ENCODE assay signal across 28 mouse cellular contexts in genomic region chr5:133078390-133078789, GRCm38 (mm10).
DNase-seq lines count a peak whose midpoint lies in the region; ATAC-seq and TF ChIP-seq lines count a peak whose summit lies in the region.
"Had no signal": no experiment of that assay in that cellular context is flagged by ENCODE, and none has a peak within 500 bp of the region (broad histone marks: within the 10 kb centered on the region; RNA-seq: fewer than 3 reads in every experiment).

No protein-coding gene starts in this region.

- no peak for TF ChIP-seq CTCF in midbrain, postnatal 0 days (IDR thresholded peaks at IDR 0.05)

- no peak overlapping the region for H3K4me2 ChIP-seq in midbrain, postnatal 0 days (ENCODE audit: low read depth, low read length, poor library complexity, severe bottlenecking)
- no peak overlapping the region for H3K4me2 ChIP-seq in midbrain, embryonic 11.5 days
- H3K4me2 ChIP-seq in limb, embryonic 14.5 days (replicated peaks; ENCODE audit: low read depth, low read length, severe bottlenecking), result no peak overlapping the region
- H3K4me2 ChIP-seq: embryonic facial prominence, embryonic 13.5 days; forebrain, embryonic 12.5 days; forebrain, embryonic 15.5 days; heart, embryonic 13.5 days; hindbrain, embryonic 12.5 days; hindbrain, embryonic 15.5 days had no signal

- H3K27me3 ChIP-seq in midbrain, postnatal 0 days (ENCODE audit: insufficient read depth, low read length), result no peaks in the 10 kb centered on the region
- H3K27me3 ChIP-seq in midbrain, embryonic 11.5 days (ENCODE audit: control insufficient read depth, insufficient read depth, low read length), result no peaks in the 10 kb centered on the region
- no peaks in the 10 kb centered on the region for H3K27me3 ChIP-seq in limb, embryonic 14.5 days (ENCODE audit: control insufficient read depth, insufficient read depth, low read length)
- H3K27me3 ChIP-seq: CH12.LX; embryonic facial prominence, embryonic 13.5 days; forebrain, embryonic 12.5 days; forebrain, embryonic 15.5 days; heart, embryonic 13.5 days; hindbrain, embryonic 12.5 days; hindbrain, embryonic 15.5 days; Patski had no signal

- peak; percentile 21 for DNase-seq in cerebellum, adult 11-12 months
- DNase-seq in cerebellum, postnatal 4 days (ENCODE audit: low spot score in 2 of 2), result no peak
- peak; percentile 4 for DNase-seq in layer of hippocampus, adult 11-12 months (ENCODE audit: low spot score)
- no peak for DNase-seq in layer of hippocampus, adult 9-10 months (ENCODE audit: low spot score)
- peak; percentile 9 for DNase-seq in midbrain, postnatal 0 days (ENCODE audit: low spot score)
- no peak for DNase-seq in midbrain, embryonic 11.5 days (ENCODE audit: low spot score, missing footprints)
- DNase-seq in limb, embryonic 14.5 days (ENCODE audit: low spot score), result peak; percentile 15
- DNase-seq in kidney, adult 18-20 months, result no peak
- DNase-seq: adrenal gland, postnatal 10 days; adrenal gland, postnatal 36 days; B cell, adult 2 months; gastrocnemius, postnatal 36 days; heart, adult 2 months; heart, postnatal 14 days; heart, postnatal 4 days had no signal

- ATAC-seq in midbrain, postnatal 0 days (ENCODE audit: low FRiP score), result no peak
- no peak for ATAC-seq in midbrain, embryonic 11.5 days (ENCODE audit: low FRiP score)
- peak; percentile 65 for ATAC-seq in limb, embryonic 14.5 days (ENCODE audit: low FRiP score, low read depth)
- ATAC-seq: forebrain, embryonic 15.5 days; intestine, postnatal 0 days; Patski had no signal

- TF ChIP-seq POLR2A in limb, embryonic 14.5 days (IDR thresholded peaks at IDR 0.05; ENCODE audit: borderline replicate concordance, extremely low read depth, insufficient read depth, insufficient read length), result no peak

- no peak overlapping the region for H3K9ac ChIP-seq in midbrain, postnatal 0 days (replicated peaks; ENCODE audit: low read length, poor library complexity, severe bottlenecking)
- no peak overlapping the region for H3K9ac ChIP-seq in midbrain, embryonic 11.5 days (ENCODE audit: low read length)
- no peak overlapping the region for H3K9ac ChIP-seq in limb, embryonic 14.5 days (ENCODE audit: low read depth, low read length, severe bottlenecking)
- H3K9ac ChIP-seq: embryonic facial prominence, embryonic 13.5 days; forebrain, embryonic 12.5 days; forebrain, embryonic 15.5 days; heart, embryonic 13.5 days; hindbrain, embryonic 12.5 days; hindbrain, embryonic 15.5 days had no signal

- 75% methylated on average over 4 of the region's 4 CpGs for WGBS in midbrain, postnatal 0 days
- 71% methylated on average over 4 of the region's 4 CpGs for WGBS in midbrain, embryonic 11.5 days
- 52% methylated on average over 4 of the region's 4 CpGs for WGBS in limb, embryonic 14.5 days

- no peaks in the 10 kb centered on the region; the same call in 1 of the 2 replicates for H3K4me1 ChIP-seq in midbrain, postnatal 0 days (ENCODE audit: insufficient read depth, low read length)
- peaks cover 2% of the 10 kb centered on the region; the same call in 1 of the 2 replicates for H3K4me1 ChIP-seq in midbrain, embryonic 11.5 days (ENCODE audit: control insufficient read depth, insufficient read depth, low read length)
- 0 out of 2 replicates have a peak, but pooled peaks cover 3% of the 10 kb centered on the region for H3K4me1 ChIP-seq in limb, embryonic 14.5 days (ENCODE audit: control insufficient read depth, insufficient read depth, low read length)
- H3K4me1 ChIP-seq: embryonic facial prominence, embryonic 13.5 days; forebrain, embryonic 15.5 days; heart, embryonic 10.5 days; heart, embryonic 13.5 days had no signal

- no peaks in the 10 kb centered on the region for H3K36me3 ChIP-seq in midbrain, postnatal 0 days (ENCODE audit: insufficient read depth, low read length)
- H3K36me3 ChIP-seq in midbrain, embryonic 11.5 days (ENCODE audit: control insufficient read depth, insufficient read depth, low read length), result no peaks in the 10 kb centered on the region
- H3K36me3 ChIP-seq in limb, embryonic 14.5 days (ENCODE audit: control insufficient read depth, insufficient read depth, low read length), result no peaks in the 10 kb centered on the region
- H3K36me3 ChIP-seq: embryonic facial prominence, embryonic 10.5 days; embryonic facial prominence, embryonic 13.5 days; forebrain, embryonic 12.5 days; forebrain, embryonic 15.5 days; G1E; heart, embryonic 10.5 days; heart, embryonic 13.5 days; hindbrain, embryonic 12.5 days; hindbrain, embryonic 15.5 days had no signal

- H3K9me3 ChIP-seq in midbrain, postnatal 0 days (ENCODE audit: low read length), result no peaks in the 10 kb centered on the region
- H3K9me3 ChIP-seq in midbrain, embryonic 11.5 days (ENCODE audit: control insufficient read depth, low read length), result no peaks in the 10 kb centered on the region
- no peaks in the 10 kb centered on the region for H3K9me3 ChIP-seq in limb, embryonic 14.5 days (ENCODE audit: control insufficient read depth, low read length)
- H3K9me3 ChIP-seq: embryonic facial prominence, embryonic 10.5 days; embryonic facial prominence, embryonic 13.5 days; forebrain, embryonic 12.5 days; forebrain, embryonic 15.5 days; heart, embryonic 10.5 days; heart, embryonic 13.5 days; hindbrain, embryonic 12.5 days; hindbrain, embryonic 15.5 days had no signal

- no peak overlapping the region for H3K4me3 ChIP-seq in midbrain, postnatal 0 days (ENCODE audit: low read depth, low read length)
- no peak overlapping the region for H3K4me3 ChIP-seq in midbrain, embryonic 11.5 days (ENCODE audit: low read depth, low read length)
- no peak overlapping the region for H3K4me3 ChIP-seq in limb, embryonic 14.5 days (replicated peaks; ENCODE audit: low read length)
- H3K4me3 ChIP-seq: embryonic facial prominence, embryonic 10.5 days; embryonic facial prominence, embryonic 13.5 days; erythroblast, embryonic 14.5 days; forebrain, embryonic 12.5 days; forebrain, embryonic 15.5 days; heart, adult 2 months; heart, embryonic 10.5 days; heart, embryonic 13.5 days; hindbrain, embryonic 12.5 days; hindbrain, embryonic 15.5 days had no signal

- no peak overlapping the region for H3K27ac ChIP-seq in midbrain, postnatal 0 days (ENCODE audit: low read depth, low read length)
- no peak overlapping the region for H3K27ac ChIP-seq in midbrain, embryonic 11.5 days (ENCODE audit: low read depth, low read length)
- no peak overlapping the region for H3K27ac ChIP-seq in limb, embryonic 14.5 days (replicated peaks; ENCODE audit: low read depth, low read length)
- H3K27ac ChIP-seq: embryonic facial prominence, embryonic 10.5 days; embryonic facial prominence, embryonic 13.5 days; forebrain, embryonic 12.5 days; forebrain, embryonic 15.5 days; heart, adult 2 months; heart, embryonic 10.5 days; heart, embryonic 13.5 days; hindbrain, embryonic 12.5 days; hindbrain, embryonic 15.5 days had no signal

Comparison
In these comparisons a context has a peak if more than half of its experiments do, and no peak if none do; other contexts are left out.
1. DNase-seq: peak in cerebellum, adult 11-12 months (single experiment), layer of hippocampus, adult 11-12 months (single experiment), midbrain, postnatal 0 days (single experiment) and limb, embryonic 14.5 days (single experiment); none in cerebellum, postnatal 4 days (0 of 2), layer of hippocampus, adult 9-10 months (single experiment), midbrain, embryonic 11.5 days (single experiment) and kidney, adult 18-20 months (single experiment).